Mouse (Mus musculus): Measurements from ENCODE around the gene Lhx5.

DNA sequence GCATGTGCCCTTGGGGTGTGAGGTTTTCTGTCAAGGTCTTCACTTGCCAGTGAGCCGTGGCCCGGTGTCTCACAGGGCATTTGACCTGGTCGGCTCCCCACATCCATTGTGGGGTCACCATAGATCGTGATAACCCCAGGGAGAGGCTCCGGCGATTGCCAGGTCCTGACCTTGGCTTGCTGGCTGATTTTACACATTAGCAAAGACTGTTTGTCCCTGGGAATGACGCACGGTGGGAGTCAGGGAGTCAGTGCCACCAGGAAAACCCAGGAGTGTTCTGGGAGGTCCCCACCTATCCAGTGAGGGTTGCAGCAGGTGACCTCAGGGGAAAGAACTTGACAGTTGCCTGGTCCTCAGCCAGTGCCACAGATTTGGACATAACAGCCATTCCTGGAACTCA lies 41.3 kb downstream of the Lhx5 start, which contains the start of gene Sdsl:
- TF ChIP-seq CTCF (IDR thresholded peaks at IDR 0.05; ENCODE audit: low read depth, low read length) (no peak), POLR2A (IDR thresholded peaks at IDR 0.05; ENCODE audit: borderline replicate concordance, low read depth, low read length) (no peak)
